Mouse (Mus musculus): ENCODE measurements around the gene Ssbp1. TPM values are rescaled to one million over a fixed set of nuclear protein-coding genes. Genes with fewer than 3 reads are reported as not detected.

Ssbp1 gene
- polyA plus RNA-seq, 1 experiment: 19.4 TPM

DNA sequence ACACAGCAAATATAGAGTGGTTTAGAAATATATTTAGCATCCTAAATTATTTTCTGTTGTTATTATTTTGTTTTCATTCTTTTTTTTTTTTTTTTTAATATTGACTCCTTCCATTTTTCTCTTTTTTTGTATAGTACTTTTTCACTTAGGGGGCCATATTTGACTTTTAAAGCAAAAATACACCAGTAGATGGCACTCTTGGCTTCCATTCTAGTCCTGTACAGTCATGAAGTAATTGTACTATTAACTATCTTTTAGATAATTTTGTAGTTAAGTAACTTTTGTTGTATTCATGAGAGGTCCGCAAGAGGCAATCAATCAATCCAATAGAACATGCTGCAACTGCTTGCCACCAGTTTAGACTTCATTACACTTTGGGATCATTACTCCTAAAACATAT lies 8.6 kb downstream of the Ssbp1 start:
- H3K4me3 ChIP-seq (ENCODE audit: control insufficient read depth, insufficient read depth, low read length): no peak overlapping the region

DNA sequence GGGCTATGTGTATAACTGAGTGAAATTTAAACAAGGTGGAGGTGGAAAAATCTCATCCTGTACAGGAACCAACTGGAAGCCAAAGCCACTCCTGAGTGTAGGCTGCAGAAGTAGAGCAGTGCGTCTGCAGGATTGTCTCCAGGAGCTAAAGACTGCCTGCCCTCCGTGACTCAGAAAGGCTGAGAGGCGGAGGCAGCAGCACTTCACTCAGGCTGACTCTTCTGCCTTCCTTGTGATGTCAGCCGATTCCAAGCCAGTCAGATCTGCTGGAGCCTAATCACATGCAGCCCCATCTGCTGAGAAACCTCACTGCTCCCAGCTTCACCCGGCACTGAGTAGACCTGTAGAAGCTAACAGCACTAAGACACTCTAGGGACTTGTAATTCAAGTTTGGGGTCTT lies 11.2 kb downstream of the Ssbp1 start:
- H3K4me1 ChIP-seq (replicated peaks; ENCODE audit: control insufficient read depth, insufficient read depth, low read length): no peaks in the 10 kb centered on the region
- H3K4me3 ChIP-seq (ENCODE audit: control insufficient read depth, insufficient read depth, low read length): no peak overlapping the region
- H3K36me3 ChIP-seq (ENCODE audit: control insufficient read depth, insufficient read depth, low read length): peaks cover 37% of the 10 kb centered on the region
- 98% methylated on average over 5 of the region's 5 CpGs for WGBS
- no peaks in the 10 kb centered on the region for H3K27me3 ChIP-seq (ENCODE audit: control insufficient read depth, insufficient read depth, low read length)
- H3K27ac ChIP-seq (ENCODE audit: control insufficient read depth, insufficient read depth, low read length): no peak overlapping the region
- DNase-seq: no peak
- no peak for TF ChIP-seq CTCF (IDR thresholded peaks at IDR 0.05; ENCODE audit: borderline replicate concordance, control insufficient read depth, extremely low read depth, insufficient read depth, low read length, poor library complexity)

More for the DNA sequence above, 8.6 kb downstream of the Ssbp1 start:
- H3K27ac ChIP-seq (ENCODE audit: control insufficient read depth, insufficient read depth, low read length): no peak overlapping the region
- no peak for DNase-seq
- no peaks in the 10 kb centered on the region for H3K4me1 ChIP-seq (replicated peaks; ENCODE audit: control insufficient read depth, insufficient read depth, low read length)
- 88% methylated on average over 1 of the region's 1 CpGs for WGBS
- H3K36me3 ChIP-seq (ENCODE audit: control insufficient read depth, insufficient read depth, low read length): peaks cover 51% of the 10 kb centered on the region
- no peaks in the 10 kb centered on the region for H3K27me3 ChIP-seq (ENCODE audit: control insufficient read depth, insufficient read depth, low read length)
- TF ChIP-seq POLR2A (IDR thresholded peaks at IDR 0.05; ENCODE audit: control insufficient read depth, extremely low read depth, insufficient read depth, low read length, poor library complexity): no peak
- TF ChIP-seq CTCF (IDR thresholded peaks at IDR 0.05; ENCODE audit: borderline replicate concordance, control insufficient read depth, extremely low read depth, insufficient read depth, low read length, poor library complexity): no peak

DNA sequence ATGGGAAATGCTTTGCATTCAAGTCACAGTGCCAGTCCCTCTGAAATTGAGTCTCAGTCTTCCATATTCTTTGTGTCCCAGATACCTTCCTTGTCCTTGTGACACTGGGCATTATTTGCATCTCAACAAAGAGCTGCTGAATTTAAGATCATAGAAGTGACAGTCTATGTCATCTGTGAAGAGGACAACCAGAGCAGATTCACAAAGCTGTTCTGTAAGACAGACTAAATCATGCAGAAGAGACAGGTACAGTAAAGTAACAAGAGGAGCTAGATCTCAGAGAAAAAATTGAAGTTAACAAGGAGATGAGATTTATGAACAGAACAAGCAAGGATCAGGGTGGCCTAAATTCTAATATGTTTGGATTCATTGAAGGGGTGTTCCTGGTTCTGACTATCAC lies 19.8 kb downstream of the Ssbp1 start, which contains the start of gene Tas2r137:
Tas2r137 (plus strand) TSS at position 301 of the 400 bp plus-strand sequence.
- Histone ChIP-seq H3K27me3 (ENCODE audit: control insufficient read depth, insufficient read depth, low read length) (no peaks in the 10 kb centered on the region), H3K36me3 (ENCODE audit: control insufficient read depth, insufficient read depth, low read length) (no peaks in the 10 kb centered on the region), H3K27ac (ENCODE audit: control insufficient read depth, insufficient read depth, low read length) (no peak within 1 kb of the TSS), H3K4me3 (ENCODE audit: control insufficient read depth, insufficient read depth, low read length) (no peak within 1 kb of the TSS), H3K4me1 (replicated peaks; ENCODE audit: control insufficient read depth, insufficient read depth, low read length) (no peaks in the 10 kb centered on the region)
- DNase-seq: no peak
- no peak for TF ChIP-seq CTCF (IDR thresholded peaks at IDR 0.05; ENCODE audit: borderline replicate concordance, control insufficient read depth, extremely low read depth, insufficient read depth, low read length, poor library complexity)
- no peak for TF ChIP-seq POLR2A (IDR thresholded peaks at IDR 0.05; ENCODE audit: control insufficient read depth, extremely low read depth, insufficient read depth, low read length, poor library complexity)

DNA sequence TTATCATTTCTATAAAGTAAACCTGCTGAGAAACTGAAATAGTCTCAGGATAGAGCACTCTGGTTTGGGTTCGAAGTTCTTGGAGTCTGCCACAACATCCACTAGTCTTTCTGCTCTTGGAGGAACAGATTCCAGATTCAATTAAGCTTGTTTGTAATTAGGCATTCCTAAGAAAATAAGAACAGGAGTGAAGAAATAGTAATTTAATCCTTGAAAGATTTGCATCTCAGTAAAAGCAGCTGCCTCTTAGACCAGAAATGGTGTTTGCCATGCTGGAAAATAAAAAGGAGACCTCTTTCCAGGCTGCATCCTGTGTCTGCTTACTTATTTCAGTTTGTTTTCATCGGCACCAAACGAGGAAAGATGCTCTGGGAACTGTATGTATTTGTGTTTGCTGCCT lies 22.1 kb downstream of the Ssbp1 start, which contains the start of gene Tas2r108:
Tas2r108 (plus strand) TSS at position 301 of the 400 bp plus-strand sequence.
- no peak for DNase-seq
- Histone ChIP-seq H3K27ac (ENCODE audit: control insufficient read depth, insufficient read depth, low read length) (no peak within 1 kb of the TSS), H3K27me3 (ENCODE audit: control insufficient read depth, insufficient read depth, low read length) (no peaks in the 10 kb centered on the region), H3K4me1 (replicated peaks; ENCODE audit: control insufficient read depth, insufficient read depth, low read length) (no peaks in the 10 kb centered on the region), H3K36me3 (ENCODE audit: control insufficient read depth, insufficient read depth, low read length) (no peaks in the 10 kb centered on the region), H3K4me3 (ENCODE audit: control insufficient read depth, insufficient read depth, low read length) (no peak within 1 kb of the TSS)
- TF ChIP-seq CTCF (IDR thresholded peaks at IDR 0.05; ENCODE audit: borderline replicate concordance, control insufficient read depth, extremely low read depth, insufficient read depth, low read length, poor library complexity) (no peak), POLR2A (IDR thresholded peaks at IDR 0.05; ENCODE audit: control insufficient read depth, extremely low read depth, insufficient read depth, low read length, poor library complexity) (no peak)
- WGBS: 92% methylated on average over 3 of the region's 3 CpGs

DNA sequence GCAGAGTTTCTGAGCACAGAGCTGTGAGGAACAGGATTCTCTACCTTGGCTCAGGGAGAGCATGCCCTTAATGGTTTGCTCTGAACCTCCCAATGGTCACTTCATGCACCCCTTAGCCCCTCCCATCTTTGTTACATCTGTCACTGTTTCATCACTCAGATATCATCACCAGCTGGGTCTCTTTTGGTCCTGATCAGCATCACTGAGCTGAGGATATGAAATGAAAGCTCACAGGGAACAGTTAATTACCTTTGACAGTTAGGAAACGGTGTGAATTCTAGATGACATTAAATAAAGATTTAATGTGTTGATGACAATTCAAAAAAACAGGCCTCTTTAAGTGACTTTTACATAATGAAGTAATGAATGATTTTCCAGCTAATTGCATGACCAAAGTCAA lies 48.3 kb downstream of the Ssbp1 start, which contains the start of gene Prss37:
Prss37 (minus strand) TSS at position 101 of the 400 bp plus-strand sequence.
- Histone ChIP-seq H3K27ac (ENCODE audit: control insufficient read depth, insufficient read depth, low read length) (no peak within 1 kb of the TSS), H3K4me3 (ENCODE audit: control insufficient read depth, insufficient read depth, low read length) (no peak within 1 kb of the TSS), H3K27me3 (ENCODE audit: control insufficient read depth, insufficient read depth, low read length) (no peaks in the 10 kb centered on the region), H3K4me1 (replicated peaks; ENCODE audit: control insufficient read depth, insufficient read depth, low read length) (no peaks in the 10 kb centered on the region), H3K36me3 (ENCODE audit: control insufficient read depth, insufficient read depth, low read length) (no peaks in the 10 kb centered on the region)
- no peak for TF ChIP-seq CTCF (IDR thresholded peaks at IDR 0.05; ENCODE audit: borderline replicate concordance, control insufficient read depth, extremely low read depth, insufficient read depth, low read length, poor library complexity)
- no peak for TF ChIP-seq POLR2A (IDR thresholded peaks at IDR 0.05; ENCODE audit: control insufficient read depth, extremely low read depth, insufficient read depth, low read length, poor library complexity)
- WGBS: 95% methylated on average over 1 of the region's 1 CpGs
- DNase-seq: no peak

Other genes starting within 250 kb of the Ssbp1 start
- 18.9 and 19.4 TPM in 2 replicates for gene Agk, start 146.2 kb upstream of the Ssbp1 start, polyA plus RNA-seq (2012; rRNA removed)
- 14.7 and 16.3 TPM in 2 replicates for gene E330009J07Rik, start 35.2 kb upstream of the Ssbp1 start, polyA plus RNA-seq (2012; rRNA removed)
- 0.04 and 0.28 TPM in 2 replicates for gene Wee2, start 32.3 kb upstream of the Ssbp1 start, polyA plus RNA-seq (2012; rRNA removed)
- not detected in 2 replicates for gene Tas2r137, start 19.9 kb downstream of the Ssbp1 start, polyA plus RNA-seq (2012; rRNA removed)
- gene Tas2r108, start 22.2 kb downstream of the Ssbp1 start, polyA plus RNA-seq (2012; rRNA removed): 0.26 and 0.36 TPM in 2 replicates
- gene Prss37, start 48.2 kb downstream of the Ssbp1 start, polyA plus RNA-seq (2012; rRNA removed): not detected in 2 replicates
- not detected in 2 replicates for gene Olfr461, start 83.7 kb downstream of the Ssbp1 start, polyA plus RNA-seq (2012; rRNA removed)
- not detected in 2 replicates for gene Olfr460, start 98.1 kb downstream of the Ssbp1 start, polyA plus RNA-seq (2012; rRNA removed)
- gene Clec5a, start 114.5 kb downstream of the Ssbp1 start, polyA plus RNA-seq (2012; rRNA removed): 0.62 and 1.2 TPM in 2 replicates
- 0.13 TPM in 1 of 2 replicates, not detected in the other for gene Tas2r138, start 142.0 kb downstream of the Ssbp1 start, polyA plus RNA-seq (2012; rRNA removed)
- 1.6 and 1.8 TPM in 2 replicates for gene Mgam, start 157.5 kb downstream of the Ssbp1 start, polyA plus RNA-seq (2012; rRNA removed)

Data from thymus, adult 2 months (tissue).